Mouse (Mus musculus): ENCODE measurements around the gene Cacna1i.

DNA sequence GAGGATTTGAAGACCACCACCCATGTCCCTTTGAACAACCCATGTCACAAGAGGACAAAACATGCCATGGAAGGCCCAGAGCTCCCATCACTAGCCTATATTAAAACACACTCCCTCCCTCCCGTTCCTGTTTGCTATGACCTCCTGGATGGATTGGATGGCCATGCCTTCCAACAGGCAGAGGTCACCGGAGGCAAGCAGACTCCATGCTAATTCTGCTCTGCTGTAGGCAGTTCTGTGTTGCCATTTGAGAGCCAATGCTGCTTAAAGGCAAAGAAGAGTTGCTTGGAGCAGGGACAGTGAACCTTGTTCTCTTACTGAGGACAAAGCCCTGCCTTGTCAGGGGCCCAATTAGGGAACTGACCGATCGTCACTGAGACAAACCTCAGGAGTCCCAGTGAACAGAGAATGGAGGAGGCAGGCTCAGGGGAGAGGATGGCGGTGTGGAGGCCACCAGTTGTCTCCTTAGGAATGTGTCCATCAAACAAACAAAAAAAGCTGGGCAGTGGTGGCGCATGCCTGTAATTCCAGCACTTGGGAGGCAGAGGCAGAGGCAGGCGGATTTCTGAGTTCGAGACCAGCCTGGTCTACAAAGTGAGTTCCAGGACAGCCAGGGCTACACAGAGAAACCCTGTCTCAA lies 27.5 kb upstream of the Cacna1i start:
- TF ChIP-seq TAL1 (IDR thresholded peaks at IDR 0.05; ENCODE audit: low read length): no peak
- no peak for TF ChIP-seq GATA1 (IDR thresholded peaks at IDR 0.05; ENCODE audit: low read length)
